Mouse (Mus musculus) kidney, postnatal 4 days (tissue): ENCODE data around the gene Gm10337.

Source experiments
- DNase-seq, 2 experiments: peaks; one replicate each; pipeline ENCODE4 v3.0.0; 2021; ENCODE audit warnings: mixed read lengths in 2 of 2

Gm10337 gene

DNA sequence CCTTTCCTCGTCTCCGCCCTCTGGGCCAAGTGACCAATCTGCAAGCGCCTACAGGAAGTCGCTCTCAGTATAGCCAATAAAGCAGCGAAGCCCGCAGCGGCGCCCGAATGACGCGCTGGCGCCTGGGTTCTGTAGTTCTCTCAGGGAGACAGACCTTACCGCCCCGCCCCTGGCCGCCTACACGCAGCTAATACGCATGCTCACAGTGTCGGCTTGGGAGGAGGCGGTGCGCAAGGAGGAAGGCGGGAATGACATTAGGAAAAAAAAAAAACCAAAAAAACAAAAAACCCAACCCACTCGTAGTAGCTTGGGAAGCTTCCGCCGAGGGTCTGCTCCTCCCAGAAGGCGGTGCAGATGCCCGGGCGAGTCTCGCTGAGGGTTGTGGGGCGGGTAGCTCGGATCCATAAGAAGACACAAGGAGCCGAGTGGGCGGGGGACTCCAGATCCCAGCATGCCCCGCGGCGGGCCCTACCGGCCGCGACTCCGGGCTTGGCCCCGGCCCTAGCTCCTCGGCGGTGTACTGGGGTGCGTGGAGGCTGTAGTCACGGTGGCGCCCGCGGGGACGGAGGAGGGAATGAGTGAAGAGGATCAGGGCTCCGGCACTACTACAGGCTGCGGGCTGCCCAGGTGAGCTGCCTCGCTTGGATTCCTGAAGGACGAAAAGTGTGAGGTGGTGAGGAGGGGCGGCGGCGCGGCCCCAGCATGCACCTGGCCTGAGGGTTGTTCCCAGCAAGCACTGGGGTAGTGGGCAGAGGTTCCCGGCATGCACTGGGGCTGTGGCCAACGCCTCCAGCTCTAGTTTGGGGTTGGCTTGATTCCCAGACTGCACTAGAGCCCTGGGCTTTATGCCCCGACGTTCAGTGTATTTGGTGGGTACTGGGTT, 14.7 kb downstream of the Gm10337 start, which contains the start of gene Tarbp2:
Gene Tarbp2, plus strand, starts transcription at position 217 of the 883 bp plus-strand sequence.
- DNase-seq: peak; percentile 99 to 100

DNA sequence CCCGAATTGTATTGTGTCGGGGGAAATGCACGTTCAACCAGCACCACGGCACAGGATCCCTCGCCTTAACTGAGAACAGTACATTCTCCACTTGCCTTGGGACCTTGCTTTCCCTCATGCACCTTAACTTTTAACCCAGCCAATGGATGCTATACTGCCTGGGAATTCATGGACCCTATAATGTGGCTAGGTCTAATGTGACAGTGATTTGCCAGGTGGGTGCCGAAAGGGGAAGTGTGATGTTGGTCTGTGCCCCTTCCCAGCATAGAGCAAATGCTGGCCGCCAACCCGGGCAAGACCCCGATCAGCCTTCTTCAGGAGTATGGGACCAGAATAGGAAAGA, 15.3 kb downstream of the Gm10337 start:
- no peak for DNase-seq

DNA sequence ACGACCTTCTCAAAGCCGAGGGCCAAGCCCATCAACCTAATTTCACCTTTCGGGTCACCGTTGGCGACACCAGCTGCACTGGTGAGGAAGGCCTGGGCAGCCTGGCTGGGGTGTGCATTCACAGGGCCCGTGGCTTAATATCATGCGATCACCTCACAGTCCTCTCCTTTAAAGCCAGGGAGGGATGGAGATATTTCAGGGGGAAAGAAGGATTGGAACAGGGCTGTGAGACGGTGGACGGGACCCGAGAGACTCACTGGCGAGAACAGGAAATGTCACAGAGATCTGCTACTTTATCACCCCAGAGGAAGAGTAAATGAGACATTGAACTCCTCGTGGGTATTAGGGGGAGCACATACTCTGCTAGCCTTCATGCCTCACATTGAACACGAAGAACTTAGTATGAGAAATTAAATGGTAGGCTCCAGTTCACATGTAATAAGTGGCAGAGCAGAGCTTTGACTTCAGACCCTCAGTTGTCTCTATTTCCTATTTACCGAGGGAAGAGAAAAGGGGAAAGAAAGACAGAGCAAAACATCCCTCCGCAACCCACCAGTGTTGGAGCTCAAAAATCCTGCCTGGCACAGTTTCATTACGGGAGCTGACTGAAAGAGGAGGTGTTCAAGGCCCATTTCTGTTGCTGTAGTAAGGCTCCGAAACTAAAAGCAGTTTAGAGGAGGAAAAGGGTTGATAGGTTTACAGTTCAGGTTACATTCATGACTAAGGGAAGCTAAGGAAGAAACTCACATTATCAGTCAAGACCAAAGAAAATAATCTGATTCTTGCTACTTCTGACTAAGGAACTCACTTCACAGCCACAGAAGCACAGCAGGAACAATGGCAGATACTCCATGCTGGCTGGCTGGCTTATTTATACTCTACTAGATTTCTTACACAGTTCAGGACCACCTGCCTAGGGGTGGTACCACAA, 16.0 kb downstream of the Gm10337 start:
- DNase-seq: no peak

DNA sequence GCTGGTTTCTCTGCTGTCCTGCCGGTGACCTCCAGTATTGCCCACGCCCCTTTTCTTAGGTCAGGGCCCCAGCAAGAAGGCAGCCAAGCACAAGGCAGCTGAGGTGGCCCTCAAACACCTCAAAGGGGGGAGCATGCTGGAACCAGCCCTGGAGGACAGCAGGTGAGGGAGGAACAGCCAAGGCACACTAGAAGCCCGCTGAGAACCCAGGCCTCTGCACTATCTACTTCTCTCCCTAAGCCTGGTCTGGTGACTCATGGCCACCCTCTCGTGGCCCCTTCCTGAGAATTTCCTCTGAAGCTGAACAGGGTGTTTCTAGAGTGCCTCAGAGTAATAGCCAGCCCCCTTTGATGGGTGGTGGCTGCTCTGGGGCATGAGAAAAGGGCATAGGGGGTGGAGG, 16.9 kb downstream of the Gm10337 start:
- DNase-seq: no peak

DNA sequence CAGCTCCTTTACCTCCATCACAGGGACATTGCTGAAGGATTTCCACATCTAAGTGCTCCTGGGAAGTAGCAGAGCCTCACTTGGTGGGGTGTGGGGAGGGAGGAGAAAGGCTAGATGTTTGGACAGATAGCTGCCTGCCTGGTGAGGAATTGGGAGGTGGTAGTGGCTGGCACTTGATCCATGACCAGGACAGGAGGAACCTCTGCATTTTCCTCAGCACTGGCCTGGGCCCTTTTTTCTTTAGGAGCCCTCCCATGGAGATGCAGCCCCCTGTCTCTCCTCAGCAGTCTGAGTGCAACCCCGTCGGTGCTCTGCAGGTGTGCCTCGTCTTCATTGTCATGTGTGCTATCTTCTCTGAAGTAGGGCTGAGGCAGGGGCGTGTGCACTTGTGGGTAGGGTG, 18.0 kb downstream of the Gm10337 start:
- DNase-seq: no peak

DNA sequence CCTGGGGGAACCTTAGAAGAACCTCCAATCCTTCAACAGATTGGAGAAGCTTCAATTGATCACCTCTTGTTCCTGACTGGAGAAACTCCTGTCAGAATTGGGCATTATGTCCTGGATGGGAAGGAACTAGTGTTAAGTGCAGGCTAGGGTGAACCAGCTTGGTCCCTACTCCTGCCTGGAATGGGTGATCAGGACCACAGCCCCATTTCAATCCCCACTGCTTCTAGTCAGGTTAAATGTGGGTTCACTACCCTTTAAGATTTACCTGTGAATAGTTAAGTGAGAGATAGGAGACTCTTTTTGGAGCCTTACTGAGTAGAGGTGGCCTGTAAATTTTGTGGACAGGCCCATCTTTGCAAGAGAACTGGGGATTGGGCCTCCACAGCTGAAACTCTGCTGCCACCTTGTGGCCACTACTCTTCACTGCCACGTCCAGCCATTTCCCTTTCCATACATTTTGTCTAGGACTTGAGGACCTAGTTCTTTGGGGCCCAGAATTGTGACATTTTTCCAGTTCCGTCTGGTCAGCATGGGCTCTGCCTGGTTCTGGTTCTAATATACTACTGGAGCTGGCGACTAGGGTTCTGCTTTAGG, 21.5 kb downstream of the Gm10337 start, which contains the start of gene Npff:
Gene Npff, minus strand, starts transcription at position 51 of the 594 bp plus-strand sequence.
- DNase-seq: peak; percentile 83 to 86

DNA sequence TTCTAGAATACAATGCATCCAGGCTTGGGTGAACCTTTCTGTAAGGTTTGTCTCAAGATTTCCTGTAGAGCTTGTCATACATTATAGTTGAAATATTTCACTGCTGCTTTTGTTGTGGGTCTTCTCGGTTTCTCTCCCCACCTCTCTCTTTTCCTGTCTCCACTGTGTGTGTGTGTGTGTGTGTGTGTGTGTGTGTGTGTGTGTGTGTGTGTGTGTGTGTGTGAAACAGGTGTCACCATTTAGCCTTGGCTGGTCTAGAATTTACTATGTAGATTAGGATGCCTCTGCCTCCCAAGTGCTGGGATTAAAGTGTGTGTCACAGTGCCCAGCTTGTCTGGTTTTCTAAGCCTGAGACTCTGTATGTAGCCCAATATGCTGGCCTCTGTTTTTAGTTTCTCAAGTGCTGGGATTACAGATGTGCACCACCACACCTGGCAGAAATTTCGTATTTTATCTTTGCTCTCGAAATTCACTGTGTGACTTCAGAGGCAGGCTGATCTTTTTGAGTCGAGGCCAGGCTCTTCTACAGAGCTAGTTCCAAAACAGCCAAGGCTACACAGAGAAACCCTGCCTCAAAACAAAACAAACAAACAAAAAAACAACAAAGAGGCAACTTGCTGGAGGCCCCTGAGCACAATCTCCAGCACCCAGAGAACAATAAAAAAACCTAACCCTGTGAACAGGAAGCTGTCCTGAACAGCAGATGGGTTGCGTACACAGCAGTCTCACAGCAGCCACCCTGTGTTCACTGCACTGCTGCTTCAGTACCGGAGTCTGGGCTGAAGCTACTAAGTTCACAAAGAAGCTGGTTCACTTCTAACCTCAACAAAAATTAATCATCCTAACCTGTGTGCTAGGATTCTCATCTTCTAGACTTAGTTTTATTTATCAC, 22.8 kb downstream of the Gm10337 start:
- no peak for DNase-seq

DNA sequence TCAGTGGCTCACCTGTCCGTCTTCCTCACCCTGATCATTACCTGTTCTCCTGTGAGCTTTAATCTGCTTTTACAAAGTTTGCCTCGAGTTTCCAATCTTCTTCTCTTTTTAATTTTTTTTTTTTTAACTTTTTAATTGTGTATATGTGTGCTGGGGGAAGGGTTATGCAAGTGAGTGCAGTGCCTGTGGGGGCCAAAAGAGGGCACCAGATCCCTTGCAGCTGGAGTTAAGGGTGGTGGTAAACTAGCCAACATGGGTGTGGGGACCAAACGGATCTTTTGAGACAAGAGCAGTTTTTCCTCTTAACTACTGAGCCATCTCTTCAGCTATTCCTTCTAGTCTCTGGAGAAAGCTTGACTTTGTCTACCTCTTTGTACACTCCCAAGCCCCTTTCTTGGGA, 24.4 kb downstream of the Gm10337 start:
- peak in 1 of 2 experiments; percentile 36 for DNase-seq

DNA sequence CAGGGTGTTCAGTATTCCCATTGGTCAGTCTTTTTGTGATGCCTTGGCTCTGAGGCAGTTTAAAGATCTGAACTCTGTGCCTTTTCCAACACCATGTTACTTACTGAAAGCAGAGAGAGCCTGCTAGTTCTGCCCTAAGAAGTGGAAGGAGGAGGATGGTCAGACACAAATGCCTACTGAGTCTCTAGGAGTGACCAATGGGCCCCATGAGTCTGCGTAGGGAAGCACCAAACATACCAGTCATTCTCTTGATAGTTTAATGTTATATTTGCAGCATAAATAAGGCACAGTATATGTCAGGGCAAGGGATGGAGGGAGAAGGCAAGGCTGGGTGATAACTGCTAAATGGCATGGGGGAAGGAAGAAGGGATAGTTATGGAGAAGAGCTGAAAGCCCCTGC, 24.9 kb downstream of the Gm10337 start:
- no peak for DNase-seq

DNA sequence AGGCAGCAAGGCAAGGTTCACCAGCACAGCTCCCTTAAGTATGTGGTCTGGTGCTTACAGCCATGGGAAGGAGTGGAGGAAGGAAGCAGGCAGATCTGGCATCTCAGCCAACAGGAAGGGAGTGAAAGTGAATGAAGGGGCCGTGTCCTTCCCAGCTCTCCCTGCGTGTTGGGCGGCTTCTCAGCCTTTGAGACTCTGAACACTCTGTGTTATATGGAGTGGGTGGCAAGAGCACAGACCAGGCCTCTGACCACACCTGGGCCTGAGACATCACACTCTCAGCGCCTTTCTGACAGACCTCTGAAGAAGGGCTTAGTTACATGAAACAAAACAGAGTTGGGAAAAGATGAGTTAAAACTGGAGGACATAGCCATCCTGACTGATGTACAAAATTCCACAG, 27.0 kb downstream of the Gm10337 start:
- no peak for DNase-seq

DNA sequence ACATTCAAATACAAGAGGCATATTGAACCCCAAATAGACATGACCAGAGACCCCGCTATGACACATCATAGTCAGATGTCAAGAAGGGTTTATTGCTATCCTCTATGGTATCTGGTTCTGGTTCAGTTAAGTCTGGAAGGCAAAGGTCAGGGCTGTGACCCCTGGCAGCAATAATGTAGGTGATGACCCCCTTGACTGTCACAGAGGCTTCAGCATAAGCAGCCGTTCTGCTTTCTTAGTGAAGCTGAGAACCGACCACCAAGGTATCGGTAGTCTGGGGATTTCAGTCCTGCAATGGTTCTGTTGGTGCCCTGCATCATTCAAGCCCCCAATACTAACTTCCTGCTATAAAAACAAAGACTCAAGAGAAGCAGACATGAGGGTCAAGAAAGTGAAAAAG, 28.1 kb downstream of the Gm10337 start:
- no peak for DNase-seq

DNA sequence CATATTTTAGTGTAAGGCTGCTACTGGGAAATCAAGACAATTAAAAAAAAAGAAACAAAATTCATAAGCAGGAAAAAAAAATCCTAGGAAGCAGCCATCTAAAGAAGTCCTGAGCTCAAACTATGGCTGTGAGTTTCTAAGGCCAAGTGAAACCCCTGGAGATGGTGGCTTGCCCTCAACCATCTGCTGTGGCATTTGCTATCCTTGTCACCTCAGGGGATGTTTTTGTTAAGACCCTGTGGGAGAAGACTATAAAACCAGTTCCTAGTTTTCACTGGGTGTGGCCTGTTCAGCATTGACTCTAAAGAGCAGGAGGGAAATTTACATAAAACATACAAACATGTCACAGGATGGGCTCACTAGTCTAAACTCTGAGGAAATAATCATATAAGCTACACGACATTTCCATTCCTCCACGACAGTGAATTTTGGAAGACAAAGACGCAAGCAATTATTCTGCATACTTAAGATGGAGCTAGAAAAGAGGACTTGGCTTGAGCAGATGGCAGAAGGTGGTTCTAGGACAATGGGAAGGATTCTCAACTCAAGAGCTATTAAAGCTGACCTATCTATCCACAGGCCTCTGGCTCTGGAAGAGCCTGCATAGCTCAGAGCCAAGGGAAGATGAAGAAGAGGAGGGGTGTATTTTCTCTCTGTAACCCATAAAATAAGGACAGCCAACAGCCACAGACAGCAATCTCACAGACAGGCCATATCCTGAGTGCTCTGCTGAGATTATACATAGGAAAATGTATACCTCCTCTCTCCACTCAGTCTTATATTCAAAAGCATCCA, 28.8 kb downstream of the Gm10337 start:
- no peak for DNase-seq

DNA sequence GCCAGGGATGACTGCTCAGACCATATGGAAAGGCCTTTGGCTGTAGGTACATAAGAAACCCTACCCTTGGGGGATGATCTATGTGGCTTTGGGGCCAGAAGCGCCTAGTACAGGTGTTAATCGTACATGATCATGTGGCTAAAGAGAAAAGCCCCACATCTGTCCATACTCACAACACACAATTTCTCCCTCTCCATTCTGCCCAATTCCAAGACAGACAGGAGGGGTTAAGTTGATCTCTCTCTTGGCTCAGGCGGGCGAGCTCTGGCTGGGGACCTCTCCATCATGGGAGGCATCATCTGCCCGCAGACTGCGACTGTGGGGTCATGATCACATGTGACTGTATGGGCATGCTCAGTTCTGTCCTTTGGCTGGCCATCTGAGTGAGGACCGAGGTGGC, 30.4 kb downstream of the Gm10337 start:
- DNase-seq: no peak

DNA sequence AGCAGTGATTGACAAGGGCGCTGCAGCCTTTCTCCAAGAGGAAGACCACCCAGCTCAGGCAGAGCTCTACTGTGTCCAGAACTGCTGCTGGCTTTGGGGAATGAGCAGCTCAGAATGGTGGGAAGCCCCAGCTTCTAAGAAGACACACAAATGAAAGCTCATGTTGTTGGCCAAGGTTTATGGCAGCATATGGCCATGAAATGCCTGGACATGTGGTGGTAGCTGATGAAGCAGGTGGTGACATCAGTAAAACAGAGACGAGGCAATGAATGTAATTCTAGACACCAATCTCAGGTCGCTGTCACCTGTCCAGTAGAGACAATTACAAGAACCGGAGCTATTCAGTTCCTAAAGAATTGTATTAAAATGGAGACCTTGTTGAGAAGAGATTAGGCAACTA, 41.3 kb downstream of the Gm10337 start:
- DNase-seq: no peak

DNA sequence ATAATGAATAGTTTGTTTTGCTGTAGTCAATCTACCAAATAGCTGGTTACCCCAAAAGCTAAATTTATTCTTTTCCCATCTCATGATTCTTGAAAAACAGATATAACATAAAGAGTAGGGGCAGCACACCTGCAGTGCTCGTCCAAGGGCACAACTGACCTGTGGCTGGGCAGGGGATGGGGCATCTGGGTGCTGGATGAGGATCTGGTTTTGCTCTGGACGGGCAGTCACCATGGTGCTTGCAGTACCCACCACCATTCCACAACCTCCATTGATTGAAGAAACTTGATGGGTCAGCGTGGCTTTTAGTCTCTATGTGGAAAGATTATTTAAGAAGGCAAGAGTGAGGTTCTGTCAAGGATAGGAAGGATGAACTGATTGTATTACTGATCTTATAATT, 42.7 kb downstream of the Gm10337 start:
- no peak for DNase-seq

DNA sequence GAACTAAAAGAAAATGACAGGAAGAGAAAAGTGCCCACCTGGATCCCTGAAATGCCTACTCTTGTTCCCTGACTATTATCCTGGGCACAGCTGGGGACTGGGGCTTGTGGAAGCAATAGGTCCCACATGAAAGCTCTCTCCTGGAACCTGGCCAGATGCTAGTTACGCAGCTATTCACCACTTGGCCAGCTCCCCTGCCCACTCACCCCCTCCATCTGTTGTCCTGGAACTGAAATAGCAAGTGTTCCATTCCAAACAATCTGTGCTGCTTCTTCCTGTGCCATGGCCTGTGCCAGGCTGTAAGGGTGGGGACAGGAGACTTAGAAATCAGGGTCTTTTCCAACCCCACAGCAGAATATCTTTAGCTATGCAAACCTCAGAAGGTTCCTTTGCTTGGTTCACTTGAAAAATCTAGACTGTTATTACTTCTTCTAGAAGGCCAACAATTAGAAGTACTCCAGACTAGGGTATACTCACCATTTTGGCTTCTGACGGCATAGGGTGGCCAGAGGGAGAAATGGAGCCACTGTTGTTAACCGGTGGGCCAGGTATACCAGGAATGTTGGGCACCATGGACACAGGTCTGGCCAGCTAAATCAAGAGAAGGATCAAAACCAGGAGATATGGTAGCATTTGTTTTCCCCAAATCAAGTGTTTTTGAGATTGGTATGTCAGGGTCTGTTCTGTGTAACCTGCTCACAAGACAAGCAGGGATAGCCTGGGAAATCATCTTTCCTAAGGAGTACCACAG, 43.3 kb downstream of the Gm10337 start:
- DNase-seq: peak in 1 of 2 experiments; percentile 25

DNA sequence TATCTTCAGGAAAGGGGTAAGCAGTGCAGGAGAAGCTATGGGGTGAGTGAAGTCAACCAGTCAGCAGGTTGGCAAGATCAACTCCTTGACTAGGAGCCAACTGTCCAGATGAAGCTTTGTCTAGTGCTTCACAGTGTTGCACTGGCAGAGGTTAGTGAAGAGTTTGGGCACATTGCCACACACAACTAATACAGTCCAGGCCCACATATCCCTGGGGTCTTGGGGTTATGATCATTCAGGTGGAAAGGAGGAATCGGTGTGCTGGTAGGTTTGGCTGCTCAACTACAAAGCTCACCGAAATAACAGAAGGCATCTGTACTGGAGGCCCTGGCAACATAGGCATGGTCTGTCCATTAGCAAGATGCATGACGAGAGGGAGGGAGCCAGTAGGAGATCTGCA, 44.0 kb downstream of the Gm10337 start:
- no peak for DNase-seq

DNA sequence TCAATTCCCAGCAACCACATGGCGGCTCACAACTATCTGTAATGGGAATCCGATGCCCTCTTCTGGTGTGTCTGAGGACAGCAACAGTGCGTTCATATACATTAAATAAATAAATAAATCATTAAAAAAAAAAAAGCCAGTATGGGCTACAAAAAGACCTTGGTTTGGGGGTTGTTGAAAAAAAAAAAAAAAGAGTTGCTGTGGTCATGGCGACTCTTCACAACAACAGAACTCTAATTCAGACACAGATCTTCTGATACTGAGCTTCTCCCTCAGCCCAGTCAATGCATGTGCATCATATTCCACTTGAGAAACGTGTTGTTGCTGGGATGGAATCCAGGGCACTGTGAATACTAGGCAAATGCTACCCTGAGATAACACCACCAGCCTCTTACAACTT, 49.1 kb downstream of the Gm10337 start:
- DNase-seq: no peak
